Mouse (Mus musculus) naive thymus-derived CD4-positive, alpha-beta T cell, adult 2 months (primary cell): ENCODE measurements around the gene Srrm1.
"Not testable (repeated sequence)": the region's sequence is repeated elsewhere in the genome, so short reads cannot be mapped to it uniquely, and the experiment has no call there.

ENCODE experiments used
- DNase-seq: peaks from one replicate; pipeline ENCODE4 v3.0.0-alpha.2; 2011; ENCODE audit warnings: low read depth

Gene Srrm1

DNA sequence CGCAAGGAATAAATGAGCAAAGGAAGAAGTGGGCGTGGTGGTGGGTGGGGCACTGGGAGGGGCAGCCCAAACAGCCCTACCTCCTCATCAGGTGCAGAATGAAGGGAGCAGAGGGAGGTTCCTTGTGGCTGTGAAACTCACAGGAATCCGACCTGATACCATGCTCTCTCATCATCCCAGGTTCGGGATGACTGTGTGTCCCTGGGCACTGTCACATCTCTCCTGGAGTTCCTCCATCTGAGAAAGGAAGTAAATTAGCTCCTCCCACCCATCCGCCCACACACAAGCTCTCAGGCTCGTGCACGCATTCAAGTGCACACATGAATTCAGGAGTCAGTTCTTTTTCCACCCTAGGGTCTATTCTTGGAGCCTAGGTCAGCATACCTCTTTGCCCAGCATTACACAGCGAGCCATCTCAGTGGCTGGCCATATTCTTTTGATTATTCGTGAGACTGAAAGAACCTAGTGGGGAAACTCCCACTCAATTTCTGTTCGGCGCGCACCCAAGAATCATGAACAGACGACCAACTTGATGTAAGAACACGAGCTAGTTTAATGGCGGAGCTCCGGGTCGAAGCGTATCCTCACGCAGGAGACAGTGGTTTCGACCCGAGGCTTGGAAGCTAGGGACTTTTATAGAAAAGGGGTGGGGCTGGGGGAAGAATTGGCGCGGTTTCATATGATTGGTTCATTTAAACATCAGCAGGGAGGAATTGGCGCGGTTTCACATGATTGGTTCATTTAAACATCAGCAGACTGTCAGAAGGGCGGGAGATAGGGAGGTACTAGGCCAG is 52.7 kb downstream of the Srrm1 start:
- DNase-seq: no peak

DNA sequence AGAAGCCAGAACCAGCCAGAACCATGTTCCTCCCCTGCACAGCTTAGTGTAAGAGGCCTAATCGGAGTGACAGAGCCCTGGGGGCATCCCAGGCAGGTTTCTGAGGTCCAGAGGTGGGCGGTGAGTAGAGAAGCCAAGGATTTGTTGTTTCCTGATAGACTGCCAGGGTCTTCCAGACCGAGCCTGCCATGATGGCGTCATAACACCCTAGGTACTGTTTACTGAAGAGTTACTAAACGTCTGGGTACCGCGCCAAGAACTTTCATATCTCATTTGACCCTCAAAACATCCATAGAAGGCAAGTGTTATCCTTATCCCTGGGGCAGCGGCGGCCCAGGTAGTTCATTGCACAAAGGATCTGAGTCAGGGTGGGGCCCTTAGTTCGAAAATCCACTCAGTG is 54.4 kb downstream of the Srrm1 start:
- DNase-seq: no peak

DNA sequence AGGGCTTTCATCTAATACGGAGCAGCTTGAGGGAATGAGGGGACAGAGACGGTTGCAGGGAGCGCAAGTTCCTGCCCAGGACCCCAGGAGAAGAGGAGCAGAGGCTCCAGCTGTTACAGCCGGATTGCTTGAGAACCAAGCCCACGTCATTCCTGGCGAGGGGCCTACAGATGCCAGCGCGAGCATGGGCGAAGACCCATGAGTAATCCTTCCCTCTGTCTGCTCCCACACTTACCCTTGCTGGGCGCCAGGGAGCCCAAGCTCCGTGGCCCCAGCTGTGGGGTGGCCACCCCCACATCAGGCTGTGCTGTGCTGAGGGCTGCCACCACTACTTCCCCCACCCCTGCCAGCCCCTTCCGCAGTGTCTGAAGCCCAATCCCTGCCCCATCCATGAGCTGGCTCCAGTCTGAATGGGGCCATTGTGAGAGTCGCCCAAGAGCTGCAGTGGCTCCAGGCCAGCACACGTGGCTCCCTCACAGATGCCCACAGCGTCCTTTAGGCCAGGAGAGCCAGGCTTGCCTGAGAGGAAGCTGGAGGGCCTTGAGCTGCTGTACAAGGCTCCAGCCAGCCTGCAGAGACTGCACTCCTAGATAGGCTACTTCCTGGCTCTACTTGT is 55.1 kb downstream of the Srrm1 start:
- DNase-seq: no peak

DNA sequence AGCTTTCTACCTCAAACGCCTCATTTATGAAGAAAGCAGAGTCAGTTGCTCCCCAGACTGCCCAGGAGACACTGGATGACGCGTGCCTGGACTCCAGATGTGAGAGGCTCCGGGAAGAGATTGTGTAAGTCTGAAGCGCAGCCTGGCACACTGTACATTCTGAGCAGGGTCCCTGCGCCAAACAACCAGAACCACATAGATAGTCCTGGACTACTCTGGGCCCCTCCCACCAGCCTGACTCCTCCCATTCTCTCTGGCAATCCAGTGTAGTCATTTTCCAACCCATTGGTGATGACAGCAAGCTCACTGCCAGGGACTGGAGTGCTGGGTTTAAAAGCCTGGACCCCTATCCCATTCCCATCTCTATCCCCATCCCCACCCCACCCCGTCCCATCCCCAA is 56.0 kb downstream of the Srrm1 start:
- no peak for DNase-seq

DNA sequence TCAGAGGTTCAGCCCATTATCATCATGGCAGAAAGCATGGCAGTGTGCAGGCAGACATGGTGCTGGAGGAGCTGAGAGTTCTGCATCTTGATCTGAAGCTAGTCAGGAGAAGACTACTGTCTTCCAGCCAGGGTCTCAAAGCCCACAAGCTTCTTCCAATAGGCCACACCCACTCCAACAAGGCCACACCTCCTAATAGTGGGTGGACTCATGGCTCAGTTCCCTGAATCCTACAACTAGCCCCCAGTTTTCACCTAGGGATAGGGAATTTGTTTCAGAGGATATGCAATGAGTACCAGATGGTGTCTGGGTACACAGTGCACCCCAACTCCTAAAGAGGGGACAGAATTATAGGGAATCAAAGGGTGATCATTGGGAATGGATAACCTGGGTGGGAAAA is 56.6 kb downstream of the Srrm1 start:
- DNase-seq: no peak

DNA sequence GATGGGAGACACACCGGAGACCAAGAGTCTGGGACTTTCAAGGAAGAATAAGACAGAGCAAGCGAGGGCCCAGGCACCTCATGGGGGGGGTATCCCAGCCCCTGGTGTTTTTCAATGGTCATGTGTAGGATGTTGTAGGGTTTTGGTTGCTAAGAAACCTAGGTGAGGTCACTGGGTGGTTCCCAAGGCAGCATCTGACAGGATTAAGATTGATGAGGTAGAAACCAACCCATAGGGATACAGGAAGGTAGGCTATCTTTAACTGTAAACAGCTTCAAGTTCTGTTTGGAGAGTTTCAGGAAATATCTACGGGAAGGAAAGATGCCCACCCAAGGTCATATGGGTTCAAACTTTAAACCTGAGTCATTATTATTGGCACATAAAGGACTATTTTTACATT is 59.3 kb downstream of the Srrm1 start:
- no peak for DNase-seq

DNA sequence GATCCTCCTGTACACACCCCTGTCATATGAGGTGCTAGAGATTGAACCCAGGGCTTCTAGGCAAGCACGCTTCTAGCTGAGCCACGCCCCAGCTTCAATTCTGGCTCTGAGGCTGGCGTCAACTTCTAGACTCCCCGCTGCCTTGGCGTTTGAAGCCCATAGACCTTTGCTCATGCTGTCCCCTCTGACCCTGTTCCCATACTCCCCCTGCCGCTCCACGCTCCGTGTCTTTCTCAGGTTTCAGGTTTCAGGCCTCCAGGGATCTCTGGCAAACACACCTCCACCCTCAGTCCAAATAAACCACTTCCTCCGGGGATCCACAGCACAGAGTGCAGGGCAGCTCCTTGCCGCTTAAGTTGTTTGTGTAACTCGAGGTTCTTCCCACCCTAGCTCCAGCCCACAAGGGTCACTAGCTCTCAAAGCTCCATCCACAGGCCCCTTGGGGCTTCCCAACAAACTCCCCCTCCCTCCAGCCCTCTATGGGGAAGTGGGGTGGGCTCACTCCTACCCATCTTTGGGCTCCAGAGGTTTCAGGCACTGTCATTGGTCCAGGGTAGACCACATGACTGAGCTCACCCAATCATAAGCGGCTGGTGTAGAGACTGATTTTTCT is 60.5 kb downstream of the Srrm1 start:
- peak; percentile 68 for DNase-seq

DNA sequence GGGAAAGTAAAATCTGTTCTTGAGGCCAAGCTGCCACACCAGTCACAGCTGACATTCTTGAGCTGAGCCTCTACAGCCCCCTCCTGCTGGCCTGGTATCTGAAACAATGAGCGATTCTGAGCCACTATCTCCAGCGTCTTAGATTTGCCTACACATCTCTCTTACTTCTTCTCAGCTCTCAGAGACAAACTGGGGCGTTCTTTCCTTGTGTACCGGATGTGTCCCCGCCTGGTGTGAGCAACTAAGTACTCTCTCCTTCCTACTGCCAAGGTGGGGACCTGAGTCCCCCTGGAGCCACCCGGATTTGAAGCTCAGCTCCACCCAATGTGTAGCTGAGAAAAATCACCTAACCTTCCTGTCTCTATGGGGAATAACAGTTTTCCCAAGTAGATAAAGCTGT is 61.3 kb downstream of the Srrm1 start:
- no peak for DNase-seq

DNA sequence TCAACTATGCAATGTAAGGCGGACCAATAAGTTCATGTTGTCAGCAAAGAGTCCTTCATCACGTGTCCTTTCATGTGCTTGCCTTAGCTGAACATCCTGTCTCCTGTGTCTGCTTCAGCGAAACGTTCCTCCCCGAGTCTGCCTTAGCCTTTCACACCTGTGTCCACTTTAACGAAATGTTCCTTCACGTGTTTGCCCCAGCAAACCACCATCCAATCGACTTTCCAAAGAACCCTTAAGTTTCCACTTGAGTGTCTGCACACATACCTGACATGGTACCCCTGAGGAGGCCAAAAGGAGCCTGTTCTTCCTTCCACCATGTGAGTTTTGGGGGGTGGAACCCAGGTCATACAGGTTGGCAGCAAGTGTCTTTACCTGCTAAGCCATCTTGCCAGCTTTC is 61.9 kb downstream of the Srrm1 start:
- no peak for DNase-seq

DNA sequence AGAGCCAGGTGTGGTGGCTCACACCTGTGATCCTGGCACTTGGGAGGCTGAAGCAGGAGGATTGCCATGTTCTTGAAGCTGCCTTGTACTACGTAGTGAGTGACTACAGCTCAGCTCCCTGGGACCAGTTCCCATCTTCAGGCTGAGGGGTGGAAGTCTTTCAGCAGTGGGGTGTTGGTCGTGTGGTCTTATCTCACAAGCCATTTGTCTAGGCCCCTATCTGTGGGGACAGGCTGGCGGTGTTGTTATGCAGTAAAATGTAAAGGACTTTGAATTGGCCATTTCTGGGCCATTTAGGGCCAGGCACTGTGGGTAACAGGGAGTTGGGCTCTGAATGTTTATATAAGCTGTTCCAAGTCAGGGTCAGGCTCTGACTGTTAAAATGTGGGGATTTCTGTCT is 65.1 kb downstream of the Srrm1 start:
- no peak for DNase-seq

DNA sequence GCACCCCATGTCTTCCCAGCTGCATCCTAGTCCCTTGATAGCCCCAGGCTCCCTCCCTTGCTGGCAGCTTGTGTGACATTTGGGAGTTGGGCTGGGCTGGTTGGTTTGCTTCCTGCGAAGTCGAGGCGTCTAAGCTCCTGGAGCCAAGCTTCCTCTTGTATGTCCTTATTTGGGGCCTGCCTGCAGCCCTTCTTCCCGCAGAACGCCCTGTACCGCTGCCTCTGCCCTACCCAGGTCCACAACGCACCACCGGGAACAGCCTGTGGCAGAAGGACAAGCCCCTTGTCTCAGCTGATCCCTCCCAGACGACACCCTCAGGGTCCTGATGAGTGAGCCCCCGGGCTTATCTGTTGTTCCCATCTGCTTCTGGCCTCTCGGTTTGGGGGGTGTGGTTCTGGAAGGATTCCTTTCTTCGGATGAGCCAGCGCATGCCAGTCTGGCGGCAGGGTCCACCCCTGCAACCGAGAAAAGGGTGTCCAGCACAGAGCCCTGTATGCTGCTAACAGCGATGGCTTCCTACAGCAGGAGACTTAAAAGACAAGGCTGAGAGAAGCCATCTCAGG is 66.2 kb downstream of the Srrm1 start:
- DNase-seq: no peak

DNA sequence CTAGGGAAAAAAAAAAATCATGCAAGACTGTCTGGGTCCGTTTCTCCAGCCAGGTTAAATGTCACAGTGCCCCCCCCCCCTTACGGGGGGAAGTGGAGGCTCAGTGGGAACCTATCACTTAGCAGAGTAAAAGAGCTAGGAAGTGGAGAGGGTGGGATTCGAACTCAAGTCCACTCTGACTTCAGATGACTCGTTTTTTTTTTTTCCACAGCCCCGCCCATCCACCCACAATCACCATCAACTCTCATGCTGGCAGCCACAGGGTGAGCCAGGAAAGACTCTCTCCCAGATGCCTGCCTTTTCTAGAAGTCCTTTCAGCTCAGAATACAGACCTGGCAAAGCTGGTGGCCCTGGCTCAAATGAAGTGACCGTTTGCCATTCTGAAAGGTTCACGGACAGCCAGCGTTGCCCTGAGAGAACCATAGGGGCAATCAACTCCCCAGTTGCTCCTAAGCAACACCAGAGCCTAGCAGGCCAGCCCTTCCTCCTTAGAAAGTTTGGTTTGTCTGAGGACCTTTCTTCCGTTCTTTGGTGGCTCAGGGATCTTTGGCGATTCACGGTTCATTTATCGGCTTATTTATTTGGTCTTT is 67.0 kb downstream of the Srrm1 start:
- DNase-seq: no peak

DNA sequence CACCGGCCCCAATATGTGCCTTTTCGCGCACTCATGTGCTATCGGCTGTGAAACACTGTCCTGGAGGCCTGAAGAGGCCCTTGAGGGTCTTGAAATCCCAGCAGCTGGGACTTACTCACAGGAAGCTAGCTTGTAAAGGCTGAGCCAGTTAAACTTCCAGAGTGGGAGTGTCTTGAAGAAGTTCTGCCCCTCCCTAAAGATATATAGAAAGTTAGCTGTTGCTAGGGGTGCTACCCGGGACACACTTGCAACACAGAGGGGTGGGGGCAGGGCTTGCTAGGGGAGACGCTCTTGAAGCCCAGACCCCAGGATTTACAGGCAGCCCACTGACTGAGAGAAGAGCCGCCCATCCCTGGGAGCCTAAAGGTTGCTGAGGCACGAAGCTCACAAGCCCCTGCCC is 67.7 kb downstream of the Srrm1 start:
- no peak for DNase-seq

DNA sequence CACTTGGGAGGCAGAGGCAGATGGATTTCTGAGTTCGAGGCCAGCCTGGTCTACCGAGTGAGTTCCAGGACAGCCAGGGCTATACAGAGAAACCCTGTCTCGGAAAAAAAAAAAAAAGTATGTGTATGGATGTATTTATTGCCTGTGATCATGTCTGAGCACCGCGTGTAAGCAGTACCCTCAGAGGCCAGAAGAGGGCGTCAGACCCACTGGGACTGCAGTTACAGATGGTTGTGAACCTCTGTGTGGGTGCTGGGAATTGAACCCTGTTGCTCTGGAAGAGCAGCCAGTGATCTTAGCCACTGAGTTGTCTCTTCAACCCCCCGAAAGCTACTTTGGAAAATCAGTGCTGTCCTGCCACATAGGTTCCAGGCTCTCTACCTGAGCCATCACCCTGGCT is 69.2 kb downstream of the Srrm1 start:
- DNase-seq: no peak

DNA sequence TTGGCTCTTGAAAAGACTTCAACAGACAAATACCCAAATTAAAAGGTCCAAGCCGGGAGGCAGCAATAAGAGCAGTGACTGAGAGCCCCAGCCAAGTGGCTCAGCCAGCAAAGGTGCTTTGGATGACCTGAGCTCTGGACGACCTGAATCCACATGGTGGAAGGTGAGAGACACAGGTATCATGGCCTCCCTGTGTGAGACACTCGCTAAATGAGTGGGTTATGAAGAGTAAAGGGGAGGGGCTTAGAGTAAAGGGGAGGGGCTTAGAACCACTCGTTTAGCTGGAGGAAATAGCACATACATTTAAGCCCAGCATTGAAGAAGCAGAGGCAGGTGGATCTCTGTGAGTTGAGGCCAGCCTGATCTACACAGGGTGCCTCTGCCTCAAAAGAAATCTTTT is 69.7 kb downstream of the Srrm1 start:
- DNase-seq: no peak

DNA sequence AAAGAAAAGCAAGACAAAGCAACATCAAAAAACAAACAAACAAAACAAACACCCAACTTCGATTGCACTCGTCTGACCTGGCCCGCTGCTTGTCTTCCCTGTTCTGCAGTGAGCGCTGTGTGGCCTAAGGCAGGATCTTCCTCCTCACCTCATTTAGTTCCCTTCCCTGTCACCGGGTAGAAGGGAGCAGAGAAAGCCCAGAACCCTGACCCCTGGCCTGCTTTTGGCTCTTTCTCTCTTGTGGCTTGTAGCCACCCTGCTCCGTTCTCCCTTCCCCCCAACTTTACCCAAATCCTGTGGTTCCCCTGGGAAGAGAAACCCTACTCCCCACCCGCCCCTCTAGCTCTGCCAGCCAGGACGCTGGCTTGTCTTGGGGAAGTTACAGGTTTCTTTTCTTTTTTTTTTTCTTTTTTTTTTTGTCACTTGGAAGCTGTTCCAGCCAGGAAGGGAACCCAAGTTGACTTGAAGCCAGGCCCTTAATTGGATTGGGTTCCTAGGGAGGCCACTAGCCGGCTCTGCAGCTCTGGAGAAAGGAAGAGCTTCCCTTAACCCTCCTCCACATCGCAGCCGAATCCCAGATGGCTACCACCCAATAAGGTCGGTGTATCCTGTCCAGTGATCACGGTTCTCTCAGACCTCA is 70.3 kb downstream of the Srrm1 start:
- DNase-seq: no peak

DNA sequence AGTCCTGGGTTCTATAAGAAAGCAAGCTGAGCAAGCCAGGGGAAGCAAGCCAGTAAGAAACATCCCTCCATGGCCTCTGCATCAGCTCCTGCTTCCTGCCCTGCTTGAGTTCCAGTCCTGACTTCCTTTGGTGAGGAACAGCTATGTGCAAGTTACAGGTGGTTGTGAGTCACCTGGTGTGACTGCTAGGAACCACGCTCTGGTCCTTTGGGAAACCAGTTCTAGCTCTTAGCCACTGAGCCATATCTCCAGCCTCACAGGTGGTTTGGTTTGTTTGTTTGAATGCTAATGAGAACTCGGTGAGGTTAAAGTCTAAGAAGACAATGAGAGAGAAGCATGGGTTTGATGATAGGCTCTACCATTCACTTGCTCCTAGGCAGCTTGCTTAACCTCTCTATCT is 73.1 kb downstream of the Srrm1 start:
- not testable (repeated sequence) for DNase-seq

DNA sequence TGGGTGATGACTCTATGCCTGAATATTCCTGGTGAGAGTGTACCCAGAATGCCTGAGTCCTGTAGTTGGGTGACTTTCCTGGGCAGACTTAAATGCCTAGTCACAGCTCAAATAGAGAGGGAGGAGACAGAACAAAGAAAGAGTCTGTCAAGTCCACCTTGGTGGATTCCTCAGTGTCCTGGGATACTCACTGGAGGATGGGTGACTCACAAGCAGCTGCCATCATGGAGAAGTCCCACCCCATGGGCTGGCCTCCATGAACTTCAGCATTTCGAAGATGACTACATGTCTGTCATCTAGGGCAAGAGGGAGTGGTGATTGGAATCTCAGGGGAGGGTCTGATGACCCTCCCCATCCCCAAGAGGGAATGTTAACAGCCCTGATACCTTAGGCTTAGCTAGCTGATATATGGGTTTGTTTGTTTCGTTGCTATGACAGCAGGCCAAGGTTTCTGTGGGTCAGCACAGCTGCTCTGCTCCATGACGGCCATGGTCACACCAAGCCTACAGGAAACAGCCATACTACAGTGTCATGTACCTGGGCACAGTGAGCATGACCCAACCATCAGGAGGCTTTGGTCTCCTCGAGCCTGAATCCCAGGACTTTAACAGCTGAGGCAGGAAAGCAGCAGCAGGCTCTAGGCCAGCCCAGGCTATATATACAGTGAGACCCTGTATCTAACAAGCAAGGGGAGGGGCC is 76.3 kb downstream of the Srrm1 start:
- DNase-seq: no peak

DNA sequence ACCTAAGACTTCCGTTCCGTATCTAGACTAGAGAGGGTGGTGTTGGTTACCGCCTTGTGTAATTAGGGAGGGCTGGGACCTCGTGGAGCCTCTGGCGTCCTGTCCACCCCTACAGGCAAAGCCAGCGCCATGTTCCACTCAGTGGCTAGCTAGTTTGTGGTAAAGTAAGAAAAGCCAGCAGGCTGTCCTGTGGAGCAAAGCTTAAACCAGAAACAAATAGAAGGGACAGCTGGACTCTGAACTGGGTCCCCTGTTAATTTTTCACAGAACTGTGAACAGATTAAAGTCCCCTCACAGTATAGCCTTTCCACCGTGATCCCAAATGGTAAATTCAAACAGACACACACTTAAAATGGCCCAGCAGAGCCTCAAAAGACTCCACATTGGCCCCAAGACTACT is 78.4 kb downstream of the Srrm1 start:
- no peak for DNase-seq

DNA sequence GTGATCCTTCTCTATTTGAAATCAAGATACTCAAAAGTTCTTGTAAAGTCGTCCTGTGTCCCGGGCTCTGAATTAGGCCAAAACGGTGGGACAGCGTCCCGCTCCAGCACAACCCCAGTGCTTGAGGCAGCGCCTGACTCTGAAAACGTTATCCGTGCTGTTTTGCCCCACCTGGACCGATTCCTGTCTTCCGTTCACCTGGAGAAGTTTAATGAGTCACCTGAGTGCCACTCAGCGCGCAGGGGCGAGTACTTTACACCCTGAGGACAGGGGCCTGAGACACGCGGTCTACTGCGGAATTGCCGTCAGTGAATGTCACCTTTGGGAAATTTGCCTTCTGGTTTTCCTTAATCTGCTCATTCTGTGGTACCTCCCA is 79.8 kb downstream of the Srrm1 start:
- DNase-seq: no peak

DNA sequence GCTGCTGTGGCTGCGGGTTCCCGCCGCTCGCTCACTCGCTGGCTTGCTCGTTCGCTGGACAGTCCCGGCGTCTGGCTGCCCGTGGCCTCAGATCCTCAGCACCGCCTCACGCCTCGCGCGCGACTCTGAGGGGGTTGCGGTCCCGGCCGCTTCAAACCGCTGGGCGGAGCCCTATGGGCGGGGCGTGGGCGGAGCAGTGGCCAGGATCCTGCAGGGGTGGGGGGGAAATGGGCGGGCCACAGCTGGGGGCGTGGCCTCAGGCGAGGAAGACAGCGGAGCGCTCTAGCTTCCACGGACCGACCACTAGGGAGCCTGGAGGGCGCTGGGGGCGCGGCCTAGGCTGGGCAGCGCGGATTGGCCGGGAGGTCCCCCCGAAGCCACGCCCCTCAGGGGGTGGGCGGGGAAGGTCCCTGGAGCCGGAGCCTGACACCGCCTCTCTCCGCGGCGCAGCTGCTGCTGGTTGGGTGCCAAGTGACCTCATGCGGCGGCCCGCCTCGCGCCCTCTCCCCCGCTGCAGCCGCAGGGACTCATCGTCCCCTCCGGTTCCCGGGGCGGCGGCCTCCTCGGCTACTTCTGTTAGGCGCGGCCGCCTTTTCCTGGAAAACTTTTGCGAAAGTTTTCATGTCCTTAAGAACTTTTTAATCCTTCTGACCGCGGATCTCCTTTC is 80.3 kb downstream of the Srrm1 start, which contains the start of gene Clic4:
Gene Clic4, minus strand, starts transcription at position 175 of the 667 bp plus-strand sequence.
- peak; percentile 99 for DNase-seq
